11 mouse cellular contexts compared by ENCODE assay signal in genomic region chr13:112252991-112253620, GRCm38 (mm10). TPM values are rescaled to one million over a fixed set of nuclear protein-coding genes. Genes with fewer than 3 reads are reported as not detected.
A peak's percentile ranks its signal among the peaks of the same experiment; 100 is the strongest.
DNase-seq lines count a peak whose midpoint lies in the region; ATAC-seq and TF ChIP-seq lines count a peak whose summit lies in the region.
"Had no signal": no experiment of that assay in that cellular context is flagged by ENCODE, and none has a peak within 500 bp of the region (broad histone marks: within the 10 kb centered on the region; RNA-seq: fewer than 3 reads in every experiment).

No protein-coding gene starts in this region.

- 37% methylated on average over 13 of the region's 13 CpGs for WGBS in hindbrain, embryonic 11.5 days
- 42% methylated on average over 13 of the region's 13 CpGs for WGBS in hindbrain, embryonic 16.5 days
- WGBS in heart, embryonic 15.5 days, result 31% methylated on average over 13 of the region's 13 CpGs
- 70% methylated on average over 13 of the region's 13 CpGs for WGBS in liver, postnatal 0 days (ENCODE audit: insufficient replicate concordance)

- H3K4me2 ChIP-seq in hindbrain, embryonic 11.5 days (replicated peaks; ENCODE audit: low read depth, low read length), result no peak overlapping the region
- no peak overlapping the region for H3K4me2 ChIP-seq in hindbrain, embryonic 16.5 days (ENCODE audit: low read length)
- peak overlapping the region; percentile 42 for H3K4me2 ChIP-seq in heart, embryonic 15.5 days
- H3K4me2 ChIP-seq in liver, postnatal 0 days (ENCODE audit: low read depth, low read length), result no peak overlapping the region
- H3K4me2 ChIP-seq: liver, embryonic 13.5 days had no signal

- H3K9ac ChIP-seq in hindbrain, embryonic 11.5 days (ENCODE audit: low read depth, low read length), result no peak overlapping the region
- no peak overlapping the region for H3K9ac ChIP-seq in hindbrain, embryonic 16.5 days (ENCODE audit: low read depth, low read length)
- no peak overlapping the region for H3K9ac ChIP-seq in heart, embryonic 15.5 days
- H3K9ac ChIP-seq in liver, postnatal 0 days (replicated peaks), result no peak overlapping the region
- H3K9ac ChIP-seq: liver, embryonic 13.5 days had no signal

- no peak for TF ChIP-seq EP300 in liver, postnatal 0 days (IDR thresholded peaks at IDR 0.05; ENCODE audit: low read depth)

- peak; percentile 18 for DNase-seq in hindbrain, embryonic 11.5 days (ENCODE audit: low spot score)
- peak; percentile 63 for DNase-seq in embryo, embryonic 10 days (ENCODE audit: low spot score)
- DNase-seq in liver, postnatal 0 days, result peak; percentile 28
- no peak for DNase-seq in gastrocnemius, adult 18-20 months (ENCODE audit: low spot score)
- no peak for DNase-seq in natural killer cell, adult 2 months (ENCODE audit: low spot score in 2 of 2)
- DNase-seq in adrenal gland, postnatal 4 days (ENCODE audit: low spot score in 2 of 2), result no peak
- DNase-seq: B cell, adult 2 months; liver, embryonic 13.5 days had no signal

- no peak overlapping the region for H3K27ac ChIP-seq in hindbrain, embryonic 11.5 days (ENCODE audit: low read depth, low read length)
- no peak overlapping the region for H3K27ac ChIP-seq in hindbrain, embryonic 16.5 days (ENCODE audit: low read depth, low read length)
- peak overlapping the region; percentile 50; the same call in 1 of the 2 replicates for H3K27ac ChIP-seq in heart, embryonic 15.5 days
- H3K27ac ChIP-seq in liver, postnatal 0 days (ENCODE audit: low read depth), result no peak overlapping the region
- H3K27ac ChIP-seq: hindbrain, postnatal 0 days; liver, embryonic 13.5 days had no signal

- H3K9me3 ChIP-seq in hindbrain, embryonic 11.5 days (ENCODE audit: control insufficient read depth, low read length), result no peaks in the 10 kb centered on the region
- H3K9me3 ChIP-seq in hindbrain, embryonic 16.5 days (ENCODE audit: control insufficient read depth, low read length), result no peaks in the 10 kb centered on the region; the same call in 1 of the 2 replicates
- H3K9me3 ChIP-seq in heart, embryonic 15.5 days (replicated peaks), result no peaks in the 10 kb centered on the region; the same call in 1 of the 2 replicates
- peaks cover 6% of the 10 kb centered on the region; the same call in 1 of the 2 replicates for H3K9me3 ChIP-seq in liver, postnatal 0 days (ENCODE audit: low read length)
- H3K9me3 ChIP-seq: liver, embryonic 13.5 days had no signal

- no peaks in the 10 kb centered on the region for H3K36me3 ChIP-seq in hindbrain, embryonic 11.5 days (ENCODE audit: control insufficient read depth, insufficient read depth, low read length)
- no peaks in the 10 kb centered on the region for H3K36me3 ChIP-seq in hindbrain, embryonic 16.5 days (ENCODE audit: control insufficient read depth, insufficient read depth, low read length)
- no peaks in the 10 kb centered on the region for H3K36me3 ChIP-seq in heart, embryonic 15.5 days
- H3K36me3 ChIP-seq in liver, postnatal 0 days (replicated peaks; ENCODE audit: insufficient read depth, low read length), result no peaks in the 10 kb centered on the region
- H3K36me3 ChIP-seq: liver, embryonic 13.5 days had no signal

- no peak for ATAC-seq in hindbrain, embryonic 11.5 days (ENCODE audit: low FRiP score)
- no peak for ATAC-seq in hindbrain, embryonic 16.5 days
- peak; percentile 73 for ATAC-seq in heart, embryonic 15.5 days (replicated peaks; ENCODE audit: insufficient number of reproducible peaks, insufficient read depth, low FRiP score, low read depth)
- ATAC-seq in liver, postnatal 0 days, result no peak
- ATAC-seq: hindbrain, postnatal 0 days had no signal

- 0 out of 2 replicates have a peak, but pooled peaks cover 3% of the 10 kb centered on the region for H3K27me3 ChIP-seq in hindbrain, embryonic 11.5 days (ENCODE audit: control insufficient read depth, insufficient read depth, low read length)
- no peaks in the 10 kb centered on the region for H3K27me3 ChIP-seq in hindbrain, embryonic 16.5 days (replicated peaks; ENCODE audit: control insufficient read depth, insufficient read depth, low read length)
- no peaks in the 10 kb centered on the region for H3K27me3 ChIP-seq in heart, embryonic 15.5 days
- no peaks in the 10 kb centered on the region for H3K27me3 ChIP-seq in liver, postnatal 0 days (ENCODE audit: insufficient read depth, low read length)
- H3K27me3 ChIP-seq: liver, embryonic 13.5 days had no signal

- TF ChIP-seq CTCF in liver, postnatal 0 days (IDR thresholded peaks at IDR 0.05; ENCODE audit: low read depth), result no peak

- H3K4me3 ChIP-seq in hindbrain, embryonic 11.5 days (ENCODE audit: low read depth, low read length), result no peak overlapping the region
- no peak overlapping the region for H3K4me3 ChIP-seq in hindbrain, embryonic 16.5 days (ENCODE audit: low read length)
- no peak overlapping the region for H3K4me3 ChIP-seq in heart, embryonic 15.5 days
- no peak overlapping the region for H3K4me3 ChIP-seq in liver, postnatal 0 days (ENCODE audit: low read depth, low read length)
- H3K4me3 ChIP-seq: liver, embryonic 13.5 days had no signal

- no peaks in the 10 kb centered on the region for H3K4me1 ChIP-seq in hindbrain, embryonic 11.5 days (replicated peaks; ENCODE audit: control insufficient read depth, insufficient read depth, low read length)
- no peaks in the 10 kb centered on the region for H3K4me1 ChIP-seq in hindbrain, embryonic 16.5 days (ENCODE audit: control insufficient read depth, insufficient read depth, low read depth, low read length)
- peaks cover 29% of the 10 kb centered on the region for H3K4me1 ChIP-seq in heart, embryonic 15.5 days (replicated peaks)
- no peaks in the 10 kb centered on the region for H3K4me1 ChIP-seq in liver, postnatal 0 days (ENCODE audit: insufficient read depth)
- H3K4me1 ChIP-seq: liver, embryonic 13.5 days had no signal

RNA-seq across cellular contexts. Expression of gene Ankrd55, which starts 35.1 kb away (rescaled TPM):
- 1.7 TPM in 2 replicates for polyA plus RNA-seq in hindbrain, embryonic 11.5 days (2014; fragmentation: Nextera tagmentation; extraction: Ambion mirVana)
- polyA plus RNA-seq in hindbrain, embryonic 16.5 days (2015; fragmentation: Nextera tagmentation; extraction: Ambion mirVana), result 9.9 and 12.6 TPM in 2 replicates
- 0.09 and 0.13 TPM in 2 replicates for polyA plus RNA-seq in heart, embryonic 15.5 days (2015; fragmentation: Nextera tagmentation; extraction: Ambion mirVana)
- polyA plus RNA-seq in liver, postnatal 0 days (2015; fragmentation: Nextera tagmentation; extraction: Ambion mirVana), result 1.3 and 1.5 TPM in 2 replicates
- total RNA-seq in gastrocnemius, adult 18-20 months (2021), result under 1 TPM; 0.18 to 0.19 TPM
- 1 to 10 TPM; 3.6 to 4.3 TPM for total RNA-seq in adrenal gland, postnatal 4 days (2021)

Comparison
In these comparisons a context has a peak if more than half of its experiments do, and no peak if none do; other contexts are left out.
1. DNase-seq: peak in hindbrain, embryonic 11.5 days (single experiment), embryo, embryonic 10 days (single experiment) and liver, postnatal 0 days (single experiment); none in gastrocnemius, adult 18-20 months (single experiment), natural killer cell, adult 2 months (0 of 2) and adrenal gland, postnatal 4 days (0 of 2).